Comparison of ENCODE assay signal across 8 mouse cellular contexts in the genomic region with DNA sequence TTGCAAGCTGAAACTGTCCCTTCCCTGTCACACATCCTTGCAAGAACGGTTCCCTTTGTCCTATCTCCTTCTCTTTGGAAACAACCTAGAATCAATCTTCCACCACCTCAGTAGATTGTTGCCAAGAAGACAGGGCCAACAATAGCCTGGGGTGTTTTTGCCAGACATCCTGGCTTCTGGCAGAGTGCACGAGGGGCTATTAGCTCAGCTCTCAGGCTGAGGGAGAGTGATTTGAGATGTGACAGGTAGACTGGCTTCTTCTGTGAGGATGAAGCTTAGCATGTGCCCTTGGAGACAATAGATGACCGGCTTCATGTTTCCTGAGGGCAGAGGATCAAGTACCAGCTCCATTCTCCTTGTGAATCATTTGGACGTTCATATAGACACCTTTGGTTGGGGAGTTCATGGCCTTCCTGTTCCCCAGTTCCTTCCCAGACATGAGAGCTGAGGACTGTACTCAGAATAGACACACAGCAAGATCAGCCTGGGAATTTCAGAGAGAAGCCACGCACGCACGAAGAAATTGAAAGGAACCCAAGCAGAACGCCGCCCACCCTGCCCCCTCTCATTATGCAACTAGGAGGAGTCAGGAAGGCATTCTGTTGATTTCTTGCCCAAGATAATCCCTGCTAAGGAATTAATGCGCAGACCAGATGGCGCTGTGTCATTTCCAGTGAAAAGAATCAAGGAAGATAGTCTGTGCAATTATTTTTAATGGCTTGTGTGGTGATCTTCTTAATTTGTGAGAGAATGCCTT.
DNase-seq lines count a peak whose midpoint lies in the region.

No protein-coding gene starts in this region.

- intact Hi-C loops in gastrocnemius, postnatal 14 days (cut with DNase I; ENCODE audit: low total_unique reads) = no loop called here

- peak; percentile 61 for DNase-seq in MN1 (ENCODE audit: low spot score)
- peak; percentile 37 for DNase-seq in adrenal gland, postnatal 14 days
- peak; percentile 19 for DNase-seq in gastrocnemius, postnatal 14 days
- DNase-seq in kidney, postnatal 10 days = peak; percentile 61
- DNase-seq in lung, postnatal 14 days = peak; percentile 15
- DNase-seq in right cerebral cortex, postnatal 4 days = peak; percentile 51
- DNase-seq in urinary bladder, adult 2 months (ENCODE audit: low spot score) = no peak
- DNase-seq in thymus, postnatal 0 days (ENCODE audit: low spot score) = no peak

Comparison
In these comparisons a context has a peak if more than half of its experiments do, and no peak if none do; other contexts are left out.
1. DNase-seq: peak in MN1 (single experiment), adrenal gland, postnatal 14 days (single experiment), gastrocnemius, postnatal 14 days (single experiment), kidney, postnatal 10 days (single experiment), lung, postnatal 14 days (single experiment) and right cerebral cortex, postnatal 4 days (single experiment); none in urinary bladder, adult 2 months (single experiment) and thymus, postnatal 0 days (single experiment).